Mouse (Mus musculus): ENCODE measurements at regions not wholly inside any gene's neighbourhood (a gene's known extent, or its start where the extent isn't known, plus 50 kb on each side); places are given as distances from the start of the nearest gene placed in this dataset.

GRCm38 (mm10) chr15:36892576-36893205, 114.9 kb downstream of the Zfp706 start:
- no peak for TF ChIP-seq TAL1 (IDR thresholded peaks at IDR 0.05; ENCODE audit: low read length)
- TF ChIP-seq GATA1 (IDR thresholded peaks at IDR 0.05; ENCODE audit: low read length), result no peak

Data from erythroblast, embryonic 14.5 days (primary cell).